Mouse (Mus musculus) activated CD4-positive, CD25-positive, alpha-beta regulatory T cell, adult 4 months (primary cell): Measurements from ENCODE around the gene Hcfc1. TPM values are rescaled to one million over a fixed set of nuclear protein-coding genes. Genes with fewer than 3 reads are reported as not detected.
A peak's percentile ranks its signal among the peaks of the same experiment; 100 is the strongest.

Experiments used
- ATAC-seq: one replicate; pipeline ENCODE4 v1.8.0; 2017
- polyA plus RNA-seq, 2 experiments: library from polyadenylated mRNA; unstranded; fragments of 100-300 nt; shearing (Covaris generic); gene quantifications; one replicate each; pipeline ENCODE4 v1.2.1; 2017

The Hcfc1 gene
- 10 to 100 TPM; 26.8 to 36.6 TPM for polyA plus RNA-seq

DNA sequence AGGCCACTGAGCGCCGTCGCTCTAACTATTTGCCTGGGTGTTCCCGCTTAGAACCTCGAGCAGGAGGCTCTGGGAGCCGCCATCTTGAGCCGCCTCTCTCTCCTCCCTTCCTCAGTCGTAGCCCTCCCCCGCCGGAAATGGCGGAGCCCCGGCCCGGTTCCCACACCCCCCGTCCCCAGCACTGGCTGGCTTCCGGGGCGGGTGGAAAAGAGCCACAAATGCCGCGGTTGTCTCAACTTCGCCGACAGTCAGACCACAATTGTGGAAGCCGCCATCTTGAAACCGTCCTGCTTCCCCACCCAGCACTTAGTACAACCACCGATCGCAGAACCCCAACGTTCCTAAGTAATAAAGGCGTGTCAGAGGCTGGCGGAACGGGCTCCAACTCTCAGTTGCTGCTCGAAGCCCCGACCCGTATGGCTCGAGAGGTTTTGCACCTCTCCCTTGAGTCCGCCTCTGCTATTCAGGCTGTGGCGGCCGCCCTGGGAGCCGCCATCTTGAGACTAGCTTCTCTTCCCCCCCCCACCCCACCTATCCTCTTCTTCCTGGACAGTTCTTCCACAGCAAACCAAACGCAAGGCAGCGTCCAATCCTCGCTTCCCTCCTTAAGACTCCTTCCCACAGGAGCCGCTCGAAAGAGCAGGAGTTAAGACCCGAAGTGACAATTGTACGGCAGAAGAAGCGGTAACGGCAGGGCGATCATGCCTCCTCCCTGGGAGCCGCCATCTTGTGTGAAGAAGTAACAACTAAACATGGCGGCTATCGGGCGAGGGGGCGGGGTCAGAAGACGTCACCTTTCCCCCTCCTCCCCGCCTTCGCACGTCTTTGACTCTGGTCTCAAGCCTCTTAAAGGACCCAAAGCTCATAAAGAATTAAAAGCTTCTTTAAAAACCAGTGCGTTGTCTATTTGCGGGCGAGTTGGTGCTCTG lies at the start of gene Hcfc1:
Hcfc1 (minus strand) TSS at position 110 of the 929 bp plus-strand sequence.
- peak; percentile 31 for ATAC-seq

DNA sequence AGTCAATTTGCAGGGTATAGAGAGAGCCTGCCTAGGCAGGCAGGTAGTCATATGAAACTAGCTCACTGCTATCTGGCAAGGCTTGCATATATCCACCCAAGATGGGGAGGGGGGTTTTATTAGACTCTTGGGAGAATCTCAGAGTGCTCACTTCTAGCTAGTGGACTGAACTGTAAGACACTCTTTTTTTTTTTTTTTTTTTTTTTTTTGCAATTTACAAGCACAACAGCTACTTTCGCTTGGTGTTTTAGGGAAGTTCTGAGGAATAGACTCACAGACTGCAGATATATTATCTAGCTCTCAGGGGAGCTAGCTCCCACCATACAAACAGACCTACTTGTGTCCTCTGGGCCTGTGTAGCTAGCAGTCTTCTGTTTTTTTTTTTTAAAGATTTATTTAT lies 48.4 kb upstream of the Hcfc1 start:
- ATAC-seq = no peak

DNA sequence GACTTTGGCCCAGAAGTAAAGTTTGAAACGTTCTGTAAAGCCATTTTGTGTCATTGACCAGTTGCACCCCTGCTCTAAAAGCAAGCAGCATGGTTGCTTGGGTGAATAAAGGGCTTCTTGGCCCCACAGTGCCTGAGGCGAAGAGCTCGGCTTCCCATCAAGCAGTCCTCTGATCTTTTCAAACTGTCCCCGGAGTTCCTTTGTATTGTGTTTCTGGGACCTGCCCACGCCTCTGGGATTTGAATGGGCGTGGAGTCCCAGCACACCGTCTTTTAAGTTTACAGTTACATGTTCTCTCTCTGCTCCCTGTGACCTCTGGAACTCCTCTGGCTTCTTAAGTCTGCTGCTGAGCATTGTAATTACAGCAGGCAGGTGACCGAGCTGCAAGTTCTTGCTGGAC lies 41.9 kb upstream of the Hcfc1 start:
- no peak for ATAC-seq

DNA sequence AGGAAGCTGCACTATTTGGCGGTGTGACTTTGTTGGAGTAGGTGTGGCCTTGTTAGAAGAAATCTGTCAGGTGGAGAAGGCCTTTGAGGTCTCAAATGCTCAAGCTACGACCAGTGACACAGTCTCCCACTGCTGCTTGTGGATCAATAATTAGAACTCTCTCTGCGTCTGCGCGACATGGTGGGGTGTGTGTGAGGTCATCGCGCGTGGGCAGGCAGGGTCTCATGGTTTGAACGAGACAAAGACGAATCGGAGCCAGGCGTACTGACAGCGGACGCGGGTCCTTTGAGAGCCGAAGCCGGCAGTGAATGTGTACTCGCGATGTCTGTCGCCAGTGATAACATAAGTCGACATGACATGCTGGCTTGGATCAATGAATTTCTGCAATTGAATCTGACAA lies 40.2 kb upstream of the Hcfc1 start:
- no peak for ATAC-seq

DNA sequence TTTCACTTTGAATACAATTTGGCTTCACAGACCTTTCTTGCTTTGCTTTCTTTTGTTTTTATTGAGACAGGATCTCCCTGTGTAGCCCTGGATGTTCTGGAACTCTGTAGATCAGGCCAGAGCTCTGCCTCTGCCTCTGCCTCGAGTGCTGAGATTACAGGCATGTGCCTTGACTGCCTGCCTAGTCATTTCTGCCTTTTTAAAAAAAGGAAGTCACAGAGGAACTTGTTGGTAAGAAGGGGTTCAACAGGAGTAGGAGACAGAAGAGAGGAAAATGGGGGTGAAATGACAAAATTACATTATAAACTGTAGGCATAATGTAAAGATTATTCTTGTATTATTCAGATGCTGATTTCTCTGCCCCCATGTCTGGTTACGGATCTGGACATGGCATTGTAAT lies 37.5 kb upstream of the Hcfc1 start:
- ATAC-seq = no peak

DNA sequence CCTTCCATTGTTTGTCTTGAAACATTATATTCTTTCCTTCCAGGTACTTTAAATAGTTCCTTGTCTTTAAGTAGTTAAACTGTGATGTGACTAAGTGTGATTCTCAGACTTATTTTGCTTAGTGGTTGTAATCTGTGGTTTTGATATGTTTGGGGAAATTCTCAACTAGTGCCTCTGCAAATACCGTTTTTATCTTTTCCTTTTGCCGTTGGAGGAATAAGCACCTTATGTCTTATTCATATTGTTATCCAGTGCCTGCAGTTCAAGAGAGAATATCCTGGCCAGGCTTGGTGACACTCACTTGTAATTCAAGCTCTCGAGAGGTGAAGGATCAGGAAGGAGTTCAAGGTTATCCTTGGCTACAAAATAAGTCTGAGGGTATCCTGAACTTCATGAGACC lies 34.9 kb upstream of the Hcfc1 start:
- ATAC-seq = no peak

DNA sequence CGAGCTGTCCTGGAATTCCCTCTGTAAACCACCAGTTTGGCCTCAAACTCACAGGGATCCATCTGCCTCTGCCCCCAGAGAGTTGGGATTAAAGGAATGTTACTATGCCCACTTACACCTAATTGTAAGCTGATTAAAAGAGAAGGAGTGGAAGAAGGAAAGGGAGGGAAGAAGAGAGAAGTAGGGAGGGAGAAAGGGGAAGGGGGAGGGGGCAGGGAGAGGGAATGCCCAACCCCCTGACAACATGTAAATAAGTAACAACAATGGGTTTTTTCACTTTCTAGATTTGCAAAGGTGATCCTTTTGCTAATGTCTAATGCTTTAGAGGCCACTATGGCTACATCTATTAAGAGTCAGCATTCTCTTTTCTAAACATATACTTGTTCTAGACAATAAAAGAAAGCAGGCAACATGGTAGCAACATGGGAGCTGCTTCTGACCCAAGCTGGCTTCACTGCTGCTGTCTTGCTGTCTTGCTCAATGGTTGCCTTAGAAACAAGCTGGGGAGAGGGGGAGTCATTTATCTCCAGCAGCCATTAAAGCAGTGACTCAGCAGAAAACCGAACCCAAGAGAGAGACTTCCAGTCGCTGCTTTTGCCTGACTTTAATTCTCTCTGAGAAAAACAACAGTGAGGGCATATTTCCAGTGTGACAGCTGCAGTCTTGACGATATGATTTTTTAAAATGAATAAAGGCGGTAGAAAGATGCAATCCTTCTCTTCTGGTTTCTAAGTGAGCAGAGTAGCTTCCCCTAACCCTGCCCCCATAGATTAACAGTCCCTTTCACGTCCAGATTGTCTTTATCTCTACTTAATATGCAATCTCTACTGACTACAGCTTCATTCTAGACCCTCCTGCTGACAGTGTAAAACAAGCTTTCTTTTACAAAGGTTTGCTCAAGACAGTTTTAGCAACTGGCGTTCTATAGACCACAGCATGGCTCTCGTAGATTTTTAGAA lies 33.0 kb upstream of the Hcfc1 start:
- no peak for ATAC-seq

DNA sequence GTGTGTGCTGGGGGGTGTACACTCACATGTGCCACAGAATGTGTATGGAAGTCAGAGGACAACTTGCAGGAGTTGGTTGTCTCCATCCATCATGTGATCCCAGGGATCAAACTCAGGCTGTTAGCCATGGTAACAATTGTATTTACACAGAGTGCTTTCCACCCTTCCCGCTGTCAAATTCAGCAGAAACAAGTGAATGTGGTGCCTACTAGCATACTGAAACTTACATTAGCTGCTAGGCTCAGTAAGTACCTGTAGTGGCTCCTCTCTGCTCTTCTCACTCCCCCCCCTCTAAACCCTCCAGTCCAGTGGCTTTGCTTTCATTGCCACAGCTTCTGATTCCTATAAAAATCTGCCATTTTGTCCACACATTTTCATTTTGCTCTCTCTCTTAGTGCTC lies 11.6 kb upstream of the Hcfc1 start:
- no peak for ATAC-seq

DNA sequence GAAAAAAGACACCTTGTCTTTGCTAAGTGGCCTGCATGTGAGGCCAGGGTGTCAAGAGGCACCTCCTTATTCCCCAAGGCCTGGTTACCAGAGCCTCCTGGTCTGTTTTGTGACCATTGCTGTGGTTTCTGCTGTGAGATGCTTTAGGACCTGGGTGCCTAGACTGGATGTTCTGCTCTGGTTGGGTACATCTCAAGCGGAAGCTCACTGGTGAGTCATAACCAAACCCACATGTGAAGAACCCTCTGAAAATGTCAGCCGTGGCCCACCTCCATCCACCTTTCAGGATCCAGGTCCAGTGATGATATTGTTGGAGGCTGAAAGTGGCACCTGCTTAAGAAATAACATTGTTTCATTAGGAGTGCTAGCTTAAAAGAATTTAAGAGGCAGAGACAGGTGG lies 10.1 kb upstream of the Hcfc1 start:
- peak; percentile 46 for ATAC-seq

DNA sequence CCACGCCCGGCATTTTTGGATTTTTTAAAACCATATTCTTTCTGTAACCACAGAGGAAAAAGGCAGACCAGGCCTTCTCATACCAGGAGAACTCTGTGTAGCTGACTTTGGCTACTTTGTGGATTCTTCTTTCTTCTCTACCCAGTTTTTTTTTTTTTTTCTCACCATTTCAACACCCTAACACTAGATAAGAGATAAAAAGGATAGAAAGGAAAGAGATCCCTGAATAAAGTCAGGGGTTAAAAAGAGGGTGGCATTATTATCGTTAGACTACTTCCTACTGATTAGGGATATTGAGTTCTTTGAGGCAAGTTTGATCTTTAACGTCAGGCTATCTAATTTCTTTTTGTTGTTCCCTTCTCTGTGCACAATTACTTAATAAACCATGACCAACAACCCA lies 6.6 kb upstream of the Hcfc1 start:
- ATAC-seq = no peak

DNA sequence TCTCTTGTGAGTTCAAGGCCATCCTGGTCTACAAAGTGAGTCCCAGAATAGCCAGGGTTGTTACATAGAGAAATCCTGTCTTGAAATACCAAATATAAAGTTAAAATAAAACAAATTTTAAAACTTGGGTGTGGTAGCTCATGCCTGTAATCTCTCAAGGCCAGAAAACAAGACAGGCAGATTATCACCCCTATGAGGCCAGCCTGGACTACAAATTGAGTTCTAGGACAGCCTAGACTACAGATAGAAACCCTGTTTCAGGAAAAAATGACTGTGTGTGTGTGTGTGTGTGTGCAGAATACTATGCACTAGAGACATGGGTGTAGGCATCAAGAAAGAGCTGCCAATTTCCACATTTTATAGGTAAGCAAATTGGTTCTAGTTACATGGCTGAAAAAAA lies 4.6 kb upstream of the Hcfc1 start:
- no peak for ATAC-seq

DNA sequence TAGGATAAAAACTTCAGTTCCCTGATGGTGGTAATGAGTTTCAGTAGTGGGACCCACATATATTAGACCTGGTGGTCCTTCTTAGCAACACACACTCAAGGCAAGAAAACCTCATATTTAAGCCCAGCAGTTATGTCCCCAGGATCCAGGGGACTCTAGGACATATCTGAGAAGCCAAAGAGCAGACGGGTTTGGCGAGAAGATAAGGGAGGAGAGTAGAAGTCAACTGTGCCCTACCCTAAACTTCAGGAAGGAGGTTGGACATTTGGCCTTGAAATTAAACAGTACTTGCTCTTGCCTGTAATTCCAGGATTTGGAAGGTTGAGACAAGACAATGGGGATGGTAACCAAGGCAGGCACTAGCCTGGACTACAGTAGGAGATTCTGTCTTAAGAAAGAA lies 3.6 kb upstream of the Hcfc1 start:
- no peak for ATAC-seq

DNA sequence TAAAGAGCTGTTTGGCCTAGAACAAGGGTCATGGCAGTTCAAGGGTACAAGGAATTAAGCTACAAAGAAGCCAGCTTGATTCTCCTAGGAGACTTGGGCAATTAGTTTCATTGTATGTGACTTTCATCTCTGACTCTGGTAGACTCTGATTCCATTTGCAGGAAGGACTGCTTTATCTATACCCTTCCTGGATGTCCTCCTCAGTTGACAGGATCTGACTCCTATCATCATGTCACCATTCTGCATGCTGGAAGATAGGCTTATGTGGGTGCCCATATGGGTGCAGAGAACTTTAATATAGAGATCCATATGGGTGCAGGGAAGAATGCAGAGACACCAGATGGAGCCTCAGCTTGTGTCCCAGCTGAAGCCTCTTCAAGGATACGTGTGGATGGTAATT lies 3.0 kb upstream of the Hcfc1 start:
- ATAC-seq = no peak

DNA sequence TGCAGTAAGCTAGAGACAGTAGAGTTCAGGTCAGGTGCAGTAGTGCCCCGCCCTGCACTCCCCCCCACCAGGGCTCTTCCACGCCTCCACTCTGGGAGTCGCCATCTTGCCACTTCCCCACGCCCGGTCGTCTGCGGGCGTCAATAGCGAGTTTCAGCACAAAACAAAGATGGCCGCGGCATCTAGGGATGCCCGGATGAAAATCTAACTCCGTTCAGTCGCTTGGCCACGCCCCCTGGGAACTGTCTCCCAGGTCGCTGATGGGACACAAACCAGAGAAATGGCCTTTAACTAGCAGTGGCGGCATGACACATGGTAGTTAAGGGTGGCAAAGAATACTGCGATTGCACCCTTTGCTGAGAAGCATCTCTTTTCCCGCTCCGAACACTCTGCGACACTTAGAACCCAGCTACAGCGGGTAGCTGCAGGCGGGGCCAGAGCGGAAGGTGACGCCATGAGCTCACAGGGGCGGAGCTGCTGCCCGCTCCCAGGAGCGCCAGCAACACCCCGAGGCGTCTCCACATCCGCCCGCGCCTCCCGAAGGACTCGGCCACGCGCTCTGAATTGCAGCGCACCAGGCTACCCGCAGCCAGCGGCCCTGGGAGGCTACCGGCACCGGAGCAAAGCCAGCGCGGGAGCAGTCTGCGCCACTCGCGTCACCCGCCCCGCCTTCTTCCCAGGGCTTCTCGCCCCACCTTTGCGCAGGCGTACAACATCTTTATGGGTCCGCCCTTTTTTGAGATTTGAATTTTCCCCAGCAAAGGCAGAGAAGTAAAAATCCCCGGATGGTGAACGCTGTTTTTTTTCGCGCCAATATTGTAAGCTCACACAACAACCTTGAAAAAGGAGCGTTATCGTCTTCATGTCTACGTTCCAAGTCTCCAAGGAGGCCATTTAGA lies 1.3 kb upstream of the Hcfc1 start:
- peak; percentile 55 for ATAC-seq

DNA sequence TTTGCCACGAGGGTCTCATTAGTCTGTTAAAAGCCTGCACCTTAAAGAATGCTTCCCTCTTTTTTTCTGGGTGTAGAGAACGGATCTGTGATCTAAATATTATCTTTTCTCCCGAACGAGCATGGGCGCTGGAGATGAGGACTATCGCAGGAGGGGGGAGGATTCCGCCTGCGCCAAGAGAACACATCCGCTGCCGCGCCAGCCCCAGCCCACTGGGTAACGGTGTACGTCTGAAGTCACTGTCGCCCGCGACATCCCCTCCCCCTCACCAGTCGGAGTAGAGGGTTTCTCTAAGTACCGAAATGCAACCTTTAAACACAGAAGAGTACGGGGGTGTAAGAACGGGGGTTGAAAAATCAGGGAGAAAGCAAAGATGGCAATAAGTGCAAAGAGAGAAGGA lies 850 bp downstream of the Hcfc1 start:
- peak; percentile 22 for ATAC-seq

DNA sequence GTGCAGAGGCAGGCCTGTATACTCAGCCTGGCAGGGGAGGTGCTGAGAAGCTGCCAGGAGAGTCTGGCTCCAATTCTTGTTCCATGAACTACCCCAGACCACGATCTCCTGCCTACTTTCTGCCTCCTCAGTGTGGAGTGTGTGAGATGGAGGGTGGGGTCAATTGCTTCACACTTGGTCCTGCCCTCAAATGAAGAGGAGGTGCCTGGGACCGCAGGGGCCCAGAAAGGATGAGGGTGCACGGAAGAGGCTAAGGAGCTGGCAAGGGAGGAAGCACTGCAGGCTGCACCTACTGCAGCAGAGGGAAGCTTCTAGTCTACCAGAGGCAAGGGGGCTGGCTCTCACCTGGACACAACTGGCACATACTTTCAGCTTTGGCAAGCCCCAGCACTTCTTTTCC lies 1.8 kb downstream of the Hcfc1 start:
- peak; percentile 34 for ATAC-seq

DNA sequence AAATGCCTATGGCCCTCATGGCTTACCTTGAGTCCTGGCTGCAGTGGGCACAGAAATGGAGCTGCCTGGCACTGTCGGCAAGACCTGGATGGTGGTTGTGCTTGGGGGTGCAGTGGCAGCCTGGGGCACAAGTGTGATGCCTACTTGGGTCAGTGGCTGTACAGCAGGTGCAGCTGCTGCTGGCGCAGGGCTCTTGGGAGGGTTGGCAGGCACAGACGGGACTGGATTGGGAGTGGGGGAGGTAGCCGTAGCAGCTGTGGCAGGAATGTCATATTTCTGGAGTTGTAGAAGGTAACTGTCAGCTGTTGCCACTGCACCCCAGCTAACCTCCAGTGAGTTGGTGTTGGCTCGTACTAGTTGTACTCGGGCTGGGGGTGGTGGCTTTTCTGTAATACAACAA lies 11.2 kb downstream of the Hcfc1 start:
- no peak for ATAC-seq

DNA sequence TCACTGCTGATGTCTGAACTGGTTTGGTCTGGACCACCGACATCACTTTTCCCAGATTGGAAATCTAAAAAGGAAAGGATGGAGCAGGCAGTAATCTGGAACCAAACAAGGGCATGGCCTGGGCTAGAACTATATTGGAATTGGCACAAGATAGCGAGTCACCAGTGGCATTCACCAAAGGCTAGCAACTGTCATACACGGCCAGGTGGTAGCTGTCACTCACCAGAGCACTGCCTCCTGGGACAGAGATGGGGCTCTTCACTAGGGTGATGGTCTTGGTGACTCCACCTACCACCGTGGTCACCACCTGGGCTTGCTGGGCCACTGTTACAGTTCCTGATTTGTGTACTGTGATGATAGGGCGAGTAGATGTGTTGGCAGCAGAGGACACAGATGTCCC lies 13.6 kb downstream of the Hcfc1 start:
- no peak for ATAC-seq

DNA sequence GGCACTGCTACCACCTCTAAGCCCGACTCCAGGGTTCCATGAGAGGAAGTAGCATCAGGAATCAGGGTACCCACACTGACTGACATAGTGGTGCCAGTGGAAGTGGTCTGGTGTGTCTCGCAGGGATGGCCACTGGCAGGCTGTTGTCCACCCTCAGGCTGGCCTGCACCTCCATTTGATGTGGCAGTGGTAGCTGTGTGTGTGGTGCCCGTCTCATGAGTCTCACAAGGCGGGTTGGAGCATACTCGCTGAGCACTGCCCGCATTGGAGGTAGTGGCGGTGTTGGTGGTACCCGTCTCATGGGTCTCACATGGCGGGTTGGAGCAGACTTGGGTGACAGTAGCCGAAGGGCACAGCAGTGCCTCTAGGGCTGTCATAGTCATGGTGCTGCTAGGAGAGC lies 16.8 kb downstream of the Hcfc1 start:
- ATAC-seq = no peak

DNA sequence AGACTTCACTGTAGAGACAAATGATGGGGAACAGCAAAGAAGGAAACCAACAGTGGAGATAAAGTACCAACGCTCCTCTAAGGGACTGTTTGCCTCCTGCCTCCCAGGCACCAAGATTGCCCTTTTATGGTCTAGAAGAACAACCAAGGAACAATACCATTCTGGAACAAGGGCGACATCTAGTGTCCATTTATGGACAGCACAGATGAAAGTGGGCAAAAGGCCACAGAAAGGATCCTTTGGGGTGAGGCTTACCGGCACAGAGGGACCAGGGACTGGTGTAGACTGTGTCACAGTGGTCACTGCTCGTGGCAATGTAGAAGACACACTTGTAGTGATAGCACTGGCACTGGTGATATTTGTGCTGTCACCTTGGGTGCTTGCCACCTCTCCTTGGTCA lies 17.5 kb downstream of the Hcfc1 start:
- peak; percentile 73 for ATAC-seq

DNA sequence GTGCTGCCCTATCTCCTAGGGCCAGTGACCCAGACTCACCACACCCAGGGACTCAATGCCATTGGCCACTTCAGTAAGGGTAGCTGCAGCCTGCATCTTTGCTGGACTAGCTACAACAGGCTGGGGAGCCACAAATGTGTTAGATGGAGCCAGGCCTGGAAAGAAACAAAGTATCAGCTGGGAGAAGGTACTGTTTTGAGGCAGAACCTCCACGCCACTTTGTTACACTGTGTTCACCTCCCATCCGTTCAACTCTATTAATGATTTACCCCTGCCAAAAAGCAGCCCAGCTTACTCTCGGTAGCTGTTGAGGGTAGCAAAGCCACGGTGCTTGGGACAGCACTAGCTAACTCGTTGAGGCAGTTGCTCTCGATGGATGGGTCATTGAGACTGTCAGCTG lies 19.3 kb downstream of the Hcfc1 start:
- no peak for ATAC-seq

DNA sequence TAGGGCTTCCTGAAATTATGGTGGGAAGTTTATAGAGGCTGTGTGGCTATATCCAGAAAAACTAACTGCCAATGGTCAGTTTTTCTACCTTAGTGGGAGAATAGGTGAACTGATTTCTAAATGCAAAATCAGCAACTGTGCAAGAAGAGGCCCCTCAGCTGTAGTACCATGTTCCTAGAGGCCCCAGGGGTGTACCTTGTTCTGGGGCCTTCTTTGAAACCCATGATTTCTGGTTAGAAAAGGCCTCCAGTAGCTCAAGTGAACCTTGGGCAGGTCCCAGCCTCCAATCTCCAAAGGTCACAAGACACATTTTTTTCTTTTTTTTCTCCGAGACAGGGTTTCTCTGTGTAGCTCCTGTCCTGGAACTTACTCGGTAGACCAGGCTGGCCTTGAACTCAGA lies 23.9 kb downstream of the Hcfc1 start:
- no peak for ATAC-seq

DNA sequence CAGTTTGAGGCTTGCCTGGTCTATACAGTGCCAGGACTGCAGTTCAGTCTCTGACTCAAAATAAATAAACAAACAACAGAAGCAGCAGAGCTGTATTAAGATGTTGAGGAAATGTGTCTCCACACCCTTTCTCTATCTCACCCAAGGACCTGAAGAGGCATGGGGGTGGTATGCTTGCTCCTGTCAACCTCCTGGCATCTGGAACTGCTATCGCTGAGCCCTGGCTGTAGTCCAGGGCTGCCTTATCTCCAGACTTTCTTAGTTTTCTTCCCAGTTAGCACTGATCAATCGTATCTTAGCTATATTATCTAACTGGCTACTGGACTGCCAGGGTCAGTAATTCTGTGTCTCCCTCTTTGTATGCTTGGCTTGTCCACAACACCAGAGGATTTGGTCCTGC lies 24.3 kb downstream of the Hcfc1 start:
- no peak for ATAC-seq
